Mouse (Mus musculus): ENCODE measurements around the gene Pdlim5.

- TF ChIP-seq GATA1 (IDR thresholded peaks at IDR 0.05; ENCODE audit: low read length) (no peak), TAL1 (IDR thresholded peaks at IDR 0.05; ENCODE audit: low read length) (no peak)
Measured at GRCm38 (mm10) chr3:142243263-142243662, 152.2 kb downstream of the Pdlim5 start.

Measured in erythroblast, embryonic 14.5 days (primary cell).